Mouse (Mus musculus) megakaryocyte, embryonic 14.5 days (primary cell): ENCODE results near the gene Frem2. TPM values are rescaled to one million over a fixed set of nuclear protein-coding genes. Genes with fewer than 3 reads are reported as not detected.

Experiments
- H3K27me3 ChIP-seq: replicated peaks from 2 replicates; pipeline ENCODE3; 2012; ENCODE audit warnings: inconsistent platforms
- H3K36me3 ChIP-seq: replicated peaks from 2 replicates; pipeline ENCODE3; 2012; ENCODE audit warnings: low read length, inconsistent platforms, mixed read lengths
- H3K4me1 ChIP-seq: 2 replicates; pipeline ENCODE4 v1.6.1; 2012; ENCODE audit warnings: inconsistent platforms
- H3K4me3 ChIP-seq: replicated peaks from 2 replicates; pipeline ENCODE3; 2012; ENCODE audit warnings: moderate library complexity, mild to moderate bottlenecking, inconsistent platforms
- H3K9me3 ChIP-seq: 2 replicates; pipeline ENCODE4 v1.6.1; 2012; ENCODE audit warnings: inconsistent platforms
- FLI1 ChIP-seq: IDR thresholded peaks from 2 replicates; pipeline ENCODE4 v1.6.1; 2012; ENCODE audit warnings: low read length, inconsistent platforms, mixed read lengths
- GATA1 ChIP-seq: IDR thresholded peaks from 3 replicates; pipeline ENCODE4 v1.6.1; 2012; ENCODE audit warnings: mixed read lengths, low read length, inconsistent platforms, borderline replicate concordance
- polyA plus RNA-seq: library from polyadenylated mRNA; stranded (reverse); fragments of >175 nt; gene quantifications from 2 replicates; pipeline ENCODE4 v1.2.3, GENCODE M21; 2012; ENCODE audit warnings: low replicate concordance; ENCODE audit not compliant: insufficient read depth

Gene Frem2
- polyA plus RNA-seq, 1 experiment = 0.02 TPM

GRCm38 (mm10) chr3:53477468-53477867 is 179.7 kb downstream of the Frem2 start:
- Histone ChIP-seq H3K9me3 (no peaks in the 10 kb centered on the region), H3K4me3 (no peak overlapping the region), H3K27me3 (no peaks in the 10 kb centered on the region), H3K36me3 (peaks cover 98% of the 10 kb centered on the region), H3K4me1 (no peaks in the 10 kb centered on the region)
- TF ChIP-seq GATA1 = no peak
- TF ChIP-seq FLI1 = no peak

GRCm38 (mm10) chr3:53475889-53476288 is 181.3 kb downstream of the Frem2 start:
- peaks cover 98% of the 10 kb centered on the region for H3K36me3 ChIP-seq
- no peak overlapping the region for H3K4me3 ChIP-seq
- TF ChIP-seq GATA1 = no peak
- TF ChIP-seq FLI1 = no peak
- H3K9me3 ChIP-seq = no peaks in the 10 kb centered on the region
- H3K27me3 ChIP-seq = no peaks in the 10 kb centered on the region
- peaks cover 7% of the 10 kb centered on the region for H3K4me1 ChIP-seq

- no peak overlapping the region for H3K4me3 ChIP-seq
- peaks cover 15% of the 10 kb centered on the region for H3K4me1 ChIP-seq
- H3K36me3 ChIP-seq = peaks cover 98% of the 10 kb centered on the region
- H3K27me3 ChIP-seq = no peaks in the 10 kb centered on the region
- no peak for TF ChIP-seq GATA1
- no peak for TF ChIP-seq FLI1
- no peaks in the 10 kb centered on the region for H3K9me3 ChIP-seq
These were observed 183.0 kb downstream of the Frem2 start for GRCm38 (mm10) chr3:53474179-53474578.

DNA sequence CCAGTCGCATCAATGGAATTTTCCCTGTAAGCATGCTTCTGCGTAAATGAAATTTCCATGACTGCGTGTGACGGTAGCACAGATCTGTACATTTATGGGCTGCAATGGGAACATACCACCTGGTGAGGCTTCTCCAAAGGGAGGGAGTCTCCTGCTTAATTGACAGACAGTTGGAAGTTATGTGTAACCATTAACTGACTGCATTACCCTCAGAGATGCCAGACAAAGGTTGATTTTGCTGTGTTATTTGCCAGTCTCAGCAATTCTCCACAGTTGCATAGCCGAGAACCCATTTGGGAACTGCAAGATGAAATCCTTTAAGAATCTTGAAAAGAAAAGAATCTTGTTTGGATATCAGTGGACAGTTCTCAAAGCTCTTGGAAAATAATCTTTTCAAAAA is 185.1 kb downstream of the Frem2 start:
- Histone ChIP-seq H3K9me3 (no peaks in the 10 kb centered on the region), H3K4me3 (no peak overlapping the region), H3K27me3 (no peaks in the 10 kb centered on the region), H3K36me3 (peaks cover 95% of the 10 kb centered on the region), H3K4me1 (peaks cover 35% of the 10 kb centered on the region)
- no peak for TF ChIP-seq FLI1
- no peak for TF ChIP-seq GATA1

GRCm38 (mm10) chr3:53469650-53470049 is 187.5 kb downstream of the Frem2 start:
- no peak overlapping the region for H3K4me3 ChIP-seq
- TF ChIP-seq FLI1 (no peak), GATA1 (no peak)
- H3K27me3 ChIP-seq = no peaks in the 10 kb centered on the region
- H3K4me1 ChIP-seq = peaks cover 53% of the 10 kb centered on the region
- peaks cover 80% of the 10 kb centered on the region for H3K36me3 ChIP-seq
- H3K9me3 ChIP-seq = no peaks in the 10 kb centered on the region

GRCm38 (mm10) chr3:53467356-53467755 is 189.8 kb downstream of the Frem2 start:
- peaks cover 57% of the 10 kb centered on the region for H3K36me3 ChIP-seq

DNA sequence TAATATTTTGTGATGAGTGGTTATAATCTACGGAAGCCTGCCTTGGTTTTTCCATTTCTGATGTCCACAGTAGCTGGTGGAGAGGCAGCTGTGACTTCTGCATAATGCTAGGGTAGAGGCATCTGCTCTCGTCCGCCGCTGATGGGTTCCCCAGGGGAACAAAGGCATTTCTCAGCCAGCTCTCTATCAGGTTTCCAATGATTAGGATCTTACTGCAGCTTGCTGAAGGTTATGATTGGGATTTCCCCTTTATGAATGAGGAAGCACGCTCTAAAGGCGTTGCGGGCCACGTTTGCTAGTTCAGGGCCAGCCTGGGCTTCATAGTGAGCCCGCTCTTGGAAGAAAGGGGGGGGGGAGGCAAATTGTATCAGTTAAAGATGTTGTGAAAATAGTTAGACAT is 190.7 kb downstream of the Frem2 start:
- Histone ChIP-seq H3K9me3 (no peaks in the 10 kb centered on the region), H3K4me1 (peaks cover 60% of the 10 kb centered on the region), H3K27me3 (no peaks in the 10 kb centered on the region), H3K36me3 (peaks cover 50% of the 10 kb centered on the region), H3K4me3 (peak overlapping the region; percentile 50)
- TF ChIP-seq GATA1 (no peak), FLI1 (no peak)

More at GRCm38 (mm10) chr3:53467356-53467755, 189.8 kb downstream of the Frem2 start:
- Histone ChIP-seq H3K9me3 (no peaks in the 10 kb centered on the region), H3K4me1 (peaks cover 53% of the 10 kb centered on the region), H3K27me3 (no peaks in the 10 kb centered on the region), H3K4me3 (no peak overlapping the region)
- TF ChIP-seq GATA1 (no peak), FLI1 (no peak)

DNA sequence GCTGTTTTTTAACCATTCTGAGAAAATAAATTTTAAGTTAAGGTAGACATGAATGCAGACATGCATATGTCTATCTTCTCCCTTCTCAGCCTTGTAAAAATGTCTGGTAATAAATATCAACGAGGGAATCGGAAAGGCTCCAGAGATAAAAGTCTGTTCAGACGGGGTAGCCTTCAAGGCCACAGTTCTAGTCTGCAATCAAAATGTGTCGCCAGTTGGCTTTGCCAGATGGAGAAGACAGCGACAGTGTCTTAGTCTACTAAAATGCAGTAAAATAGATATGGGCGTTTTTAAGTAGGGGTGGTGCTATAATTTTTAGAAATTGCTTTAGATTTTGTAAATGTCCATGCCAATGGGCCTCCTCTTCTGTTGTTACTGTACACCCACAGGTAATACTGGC is 191.8 kb downstream of the Frem2 start:
- Histone ChIP-seq H3K4me1 (peaks cover 62% of the 10 kb centered on the region), H3K4me3 (peak overlapping the region; percentile 86), H3K36me3 (peaks cover 50% of the 10 kb centered on the region), H3K27me3 (no peaks in the 10 kb centered on the region), H3K9me3 (no peaks in the 10 kb centered on the region)
- TF ChIP-seq FLI1 (no peak), GATA1 (no peak)

DNA sequence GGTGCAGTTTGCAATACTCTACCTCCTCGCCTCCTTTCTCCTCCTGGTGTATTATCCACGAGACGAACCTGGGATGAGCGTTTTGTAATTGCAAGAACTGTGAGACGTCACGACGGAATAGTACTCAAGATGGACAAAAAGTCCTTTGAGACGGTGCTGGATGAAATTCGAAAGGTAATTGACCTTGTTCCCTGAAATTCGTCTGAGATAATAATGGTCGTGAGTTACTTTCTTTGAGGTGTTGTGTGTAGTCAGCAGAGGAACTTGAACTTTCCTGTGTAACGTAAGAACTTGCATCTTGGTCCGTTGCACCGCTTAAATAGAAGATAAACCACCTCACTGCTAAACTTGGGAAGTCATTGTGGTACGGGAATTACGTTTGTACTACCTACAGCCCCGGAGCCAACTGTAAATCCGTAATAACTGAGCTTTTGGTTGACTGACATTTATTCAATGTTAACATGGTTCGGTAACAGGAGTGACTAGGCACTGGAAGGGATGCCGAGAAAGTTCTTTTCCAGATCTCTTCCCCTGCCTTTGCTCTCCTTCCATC is 192.9 kb downstream of the Frem2 start:
- Histone ChIP-seq H3K36me3 (peaks cover 50% of the 10 kb centered on the region), H3K27me3 (no peaks in the 10 kb centered on the region), H3K4me1 (peaks cover 60% of the 10 kb centered on the region), H3K9me3 (no peaks in the 10 kb centered on the region), H3K4me3 (peak overlapping the region; percentile 94)
- TF ChIP-seq FLI1 (no peak), GATA1 (no peak)

Other genes starting within 250 kb of the Frem2 start
- 1.6 TPM in 1 of 2 replicates, not detected in the other for gene Nhlrc3, start 194.0 kb downstream of the Frem2 start, polyA plus RNA-seq
- 10.6 and 14.2 TPM in 2 replicates for gene Proser1, start 193.7 kb downstream of the Frem2 start, polyA plus RNA-seq
- not detected in 2 replicates for gene Stoml3, start 168.7 kb downstream of the Frem2 start, polyA plus RNA-seq
- gene Gm10985, start 187.7 kb upstream of the Frem2 start, polyA plus RNA-seq = not detected in 2 replicates
- gene Ufm1, start 206.5 kb upstream of the Frem2 start, polyA plus RNA-seq = 0.66 and 8.6 TPM in 2 replicates